Mouse (Mus musculus): ENCODE results near the gene Chrna5.
"Not testable (repeated sequence)": the region's sequence is repeated elsewhere in the genome, so short reads cannot be mapped to it uniquely, and the experiment has no call there.

Gene Chrna5

DNA sequence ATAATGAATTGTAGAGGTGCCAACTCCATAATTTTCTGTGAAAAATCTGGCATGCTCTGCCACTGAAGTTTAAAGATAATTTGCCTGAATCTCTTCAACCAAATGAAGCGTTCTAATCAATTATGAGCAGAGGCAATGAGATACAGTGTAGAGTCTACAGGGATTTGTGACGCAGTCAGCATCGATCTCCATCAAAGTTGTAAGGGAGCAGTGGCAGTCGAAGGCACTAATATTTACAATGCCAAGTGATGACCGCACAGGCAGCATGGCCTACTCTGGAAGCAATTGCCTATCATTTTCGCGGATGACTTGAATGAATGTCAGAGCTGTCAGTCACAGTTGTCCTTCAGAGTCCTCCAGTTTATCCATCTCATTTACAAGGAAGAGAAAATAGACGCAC is at the start of gene Chrna5:
Gene Chrna5 (plus strand): TSS at position 207 of the 400 bp plus-strand sequence.
- DNase-seq (ENCODE audit: low read depth): no peak

DNA sequence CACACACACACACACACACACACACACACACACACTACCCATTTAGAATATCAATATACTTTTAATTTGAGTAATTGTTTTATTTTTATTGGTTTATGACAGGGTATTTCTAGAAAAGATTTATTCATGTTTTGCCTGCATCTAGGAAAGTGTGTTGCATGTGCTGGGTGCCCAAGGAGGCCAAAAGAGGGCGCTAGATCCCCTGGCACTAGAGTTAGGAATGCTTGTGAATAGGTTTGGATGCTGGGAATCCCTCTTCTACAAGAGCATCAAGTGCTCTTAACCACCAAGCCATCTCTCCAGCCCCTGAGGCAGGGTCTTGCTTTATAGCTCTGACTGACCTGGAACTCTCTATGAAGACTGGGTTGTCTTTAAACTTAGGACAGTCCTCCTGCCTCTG is 48.9 kb upstream of the Chrna5 start:
- DNase-seq (ENCODE audit: low read depth): no peak

DNA sequence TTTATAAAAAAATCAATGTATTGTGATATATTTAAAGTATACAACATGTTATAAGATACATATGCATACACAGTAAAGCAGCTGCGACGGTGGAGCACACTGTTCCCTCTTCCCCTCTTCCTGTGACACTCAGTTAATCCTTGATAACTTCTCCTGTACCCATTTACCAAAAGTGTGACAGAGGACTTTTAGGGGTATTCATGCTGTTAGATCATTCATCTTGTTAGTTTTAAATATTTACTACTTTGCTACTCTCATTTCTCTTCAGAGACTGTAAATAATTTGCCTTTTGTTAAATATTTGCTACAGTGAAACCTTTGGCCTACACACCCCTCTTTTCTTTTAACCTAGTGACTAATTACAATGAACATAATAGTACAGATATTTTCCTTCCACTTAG is 48.3 kb upstream of the Chrna5 start:
- DNase-seq (ENCODE audit: low read depth): no peak

DNA sequence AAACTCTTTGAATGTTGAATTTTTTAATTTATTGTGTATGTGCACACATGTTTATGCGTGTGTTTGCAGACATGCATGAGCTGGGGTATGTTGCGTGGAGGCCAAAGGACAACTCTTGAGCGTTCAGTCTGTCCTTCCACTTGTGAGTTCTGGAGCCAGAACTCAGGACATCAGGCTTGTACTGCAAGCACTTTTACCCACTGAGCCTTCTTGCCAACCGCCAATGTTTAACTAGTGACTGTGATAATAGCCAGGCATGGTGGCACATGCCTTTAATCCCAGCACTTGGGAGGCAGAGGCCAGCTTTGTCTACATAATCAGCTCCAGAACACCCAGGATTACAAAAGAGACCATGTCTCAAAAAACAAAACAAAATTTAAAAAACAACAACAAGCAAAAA is 38.6 kb upstream of the Chrna5 start:
- no peak for DNase-seq (ENCODE audit: low read depth)

DNA sequence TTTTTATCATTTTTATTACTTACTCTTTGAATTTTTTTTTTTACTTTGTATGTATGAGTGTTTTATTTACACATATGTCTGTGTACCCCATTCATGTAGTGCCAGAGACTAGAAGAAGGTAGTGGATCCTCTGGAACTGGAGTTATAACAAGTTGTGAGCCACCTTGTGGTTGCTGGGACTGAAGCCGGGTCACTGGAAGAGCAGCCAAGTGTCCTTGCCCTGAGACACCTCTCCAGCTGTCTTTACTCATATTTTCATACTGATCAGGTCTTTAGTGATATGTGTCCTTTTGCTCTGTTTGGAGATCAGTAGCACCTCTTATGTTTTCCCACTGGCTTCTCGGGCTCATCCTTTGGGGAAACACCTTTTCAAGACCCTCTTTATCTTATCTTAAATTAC is 36.2 kb upstream of the Chrna5 start:
- DNase-seq (ENCODE audit: low read depth): no peak

DNA sequence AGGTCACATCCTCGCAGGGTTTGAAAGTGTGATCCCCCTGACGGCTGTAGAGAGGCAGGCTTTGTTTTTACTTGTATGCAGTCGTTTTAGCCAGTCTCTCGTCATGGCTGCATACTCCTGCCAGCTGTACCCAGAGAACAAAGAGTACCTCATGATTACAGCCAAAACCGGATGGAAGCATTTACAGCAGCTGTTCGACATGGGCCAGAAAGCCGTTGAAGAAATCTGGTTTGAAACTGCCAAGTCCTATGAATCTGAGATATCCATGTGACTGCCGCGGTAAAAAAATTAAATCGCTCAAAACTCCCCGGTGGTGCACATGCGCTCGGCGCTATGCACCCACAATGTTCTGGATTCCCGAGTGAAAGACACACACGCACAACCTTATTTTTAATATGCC is 34.4 kb upstream of the Chrna5 start:
- DNase-seq (ENCODE audit: low read depth): no peak

DNA sequence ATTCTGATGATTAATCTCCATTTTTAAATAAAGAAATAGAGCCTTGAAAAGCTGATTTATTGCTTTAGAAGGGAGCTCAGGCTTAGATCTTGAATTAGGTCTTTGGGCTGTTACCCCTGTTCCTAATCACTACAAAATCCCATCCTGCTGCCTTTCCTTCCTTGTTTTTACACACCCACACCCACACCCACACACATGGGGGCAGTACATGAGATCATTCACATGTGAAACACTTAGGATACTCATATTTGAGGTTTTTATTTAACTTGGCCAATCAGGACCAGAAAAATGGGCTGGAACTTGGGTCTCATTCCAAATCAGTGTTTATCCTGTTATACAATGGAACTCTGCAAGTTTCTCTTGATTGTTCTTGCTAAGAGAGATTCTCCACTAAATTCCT is 31.2 kb upstream of the Chrna5 start:
- no peak for DNase-seq (ENCODE audit: low read depth)

DNA sequence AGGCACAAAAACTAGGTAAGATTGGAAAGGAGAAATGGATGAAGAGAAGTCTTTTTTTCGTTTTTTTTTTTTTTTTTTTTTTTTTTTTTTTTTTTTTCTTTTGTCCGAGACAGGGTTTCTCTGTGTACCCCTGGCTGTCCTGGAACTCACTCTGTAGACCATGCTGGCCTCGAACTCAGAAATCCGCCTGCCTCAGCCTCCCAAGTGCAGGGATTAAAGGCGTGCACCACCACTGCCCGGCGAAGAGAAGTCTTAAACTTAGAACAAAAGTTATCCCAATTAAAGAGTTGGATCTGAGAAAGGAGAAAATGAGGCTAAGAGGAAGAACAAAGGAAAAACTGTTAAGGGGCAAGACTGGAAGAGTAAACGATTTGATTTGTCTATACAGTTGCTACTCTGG is 30.5 kb upstream of the Chrna5 start:
- not testable (repeated sequence) for DNase-seq (ENCODE audit: low read depth)

DNA sequence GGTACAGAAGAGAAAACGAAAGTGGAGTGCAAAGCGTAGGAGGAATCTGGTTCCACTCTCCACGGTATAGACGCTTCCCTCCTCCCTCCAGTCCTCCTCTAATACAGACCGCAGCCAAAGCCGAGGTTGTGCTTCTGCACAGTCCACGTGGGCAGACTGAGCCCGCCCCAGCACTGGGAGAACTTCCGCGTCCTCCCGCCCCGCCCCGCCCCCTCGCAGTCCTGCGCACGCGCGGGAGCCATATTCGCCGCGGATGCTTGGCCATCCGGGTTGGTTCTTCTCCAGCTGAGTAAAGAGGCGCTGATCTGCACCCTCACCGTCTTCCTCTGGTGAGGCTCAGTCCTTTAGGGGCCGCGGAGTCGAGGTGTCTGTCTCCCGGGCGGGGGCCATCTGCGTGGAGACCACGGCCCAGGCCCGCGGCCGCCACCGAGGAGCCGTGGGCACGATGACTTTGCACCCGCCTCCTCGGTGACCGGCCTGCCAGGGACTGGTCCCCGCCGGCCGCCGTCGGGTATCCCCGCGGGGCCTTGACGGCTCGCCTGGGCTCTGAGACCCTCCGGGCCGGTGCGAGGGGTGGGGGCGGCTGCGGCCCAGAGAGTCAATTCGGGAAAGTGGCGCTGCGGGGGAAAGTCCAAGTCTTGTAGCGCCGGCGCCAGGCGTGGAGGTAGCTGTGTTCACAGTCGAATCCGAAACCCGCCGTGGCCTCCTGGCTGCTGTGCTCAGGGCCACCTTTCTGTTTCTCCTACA is 29.9 kb upstream of the Chrna5 start, which contains the start of the genes Psma4 and AY074887:
Gene Psma4 (plus strand): TSS at position 216 of the 747 bp plus-strand sequence.
Gene AY074887 (minus strand): TSS at position 424 of the 747 bp plus-strand sequence.
- DNase-seq (ENCODE audit: low read depth): peak; percentile 97

DNA sequence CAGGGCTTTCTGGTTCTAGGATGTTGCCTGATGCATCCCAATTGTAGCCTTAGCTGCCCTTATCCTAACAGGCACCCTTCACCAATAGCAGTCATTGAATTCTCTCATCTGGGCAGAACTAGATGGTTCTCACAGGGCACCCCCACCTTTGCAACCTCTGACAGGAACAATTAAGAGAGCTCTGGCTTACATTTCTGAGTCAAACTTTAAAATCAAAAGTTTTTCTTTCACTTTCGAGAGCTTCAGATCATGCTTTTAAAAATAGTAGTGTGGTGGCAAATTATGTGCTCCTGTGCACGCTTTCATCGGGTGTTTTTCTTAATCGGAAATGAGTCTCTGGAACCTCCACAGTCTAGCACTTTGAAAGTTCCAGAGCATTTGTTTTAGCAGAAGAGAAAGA is 19.6 kb upstream of the Chrna5 start:
- DNase-seq (ENCODE audit: low read depth): no peak

DNA sequence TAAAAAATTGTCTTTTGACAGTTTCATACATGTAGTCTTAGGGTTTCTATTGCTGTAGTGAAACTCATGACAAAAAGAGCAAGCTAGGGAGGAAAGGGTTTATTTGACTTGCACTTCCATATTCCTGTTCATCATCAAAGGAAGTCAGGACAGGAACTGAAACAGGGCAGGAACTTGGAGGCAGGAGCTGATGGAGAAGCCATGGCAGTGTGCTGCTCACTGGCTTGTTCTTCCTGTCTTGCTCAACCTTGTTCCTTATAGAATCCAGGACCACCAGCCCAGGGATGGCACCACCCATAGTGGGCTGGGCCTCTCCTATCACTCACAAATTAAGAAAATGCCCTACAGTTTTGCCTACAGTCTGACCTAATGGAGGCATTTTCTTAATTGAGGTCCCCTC is 17.0 kb upstream of the Chrna5 start:
- no peak for DNase-seq (ENCODE audit: low read depth)

DNA sequence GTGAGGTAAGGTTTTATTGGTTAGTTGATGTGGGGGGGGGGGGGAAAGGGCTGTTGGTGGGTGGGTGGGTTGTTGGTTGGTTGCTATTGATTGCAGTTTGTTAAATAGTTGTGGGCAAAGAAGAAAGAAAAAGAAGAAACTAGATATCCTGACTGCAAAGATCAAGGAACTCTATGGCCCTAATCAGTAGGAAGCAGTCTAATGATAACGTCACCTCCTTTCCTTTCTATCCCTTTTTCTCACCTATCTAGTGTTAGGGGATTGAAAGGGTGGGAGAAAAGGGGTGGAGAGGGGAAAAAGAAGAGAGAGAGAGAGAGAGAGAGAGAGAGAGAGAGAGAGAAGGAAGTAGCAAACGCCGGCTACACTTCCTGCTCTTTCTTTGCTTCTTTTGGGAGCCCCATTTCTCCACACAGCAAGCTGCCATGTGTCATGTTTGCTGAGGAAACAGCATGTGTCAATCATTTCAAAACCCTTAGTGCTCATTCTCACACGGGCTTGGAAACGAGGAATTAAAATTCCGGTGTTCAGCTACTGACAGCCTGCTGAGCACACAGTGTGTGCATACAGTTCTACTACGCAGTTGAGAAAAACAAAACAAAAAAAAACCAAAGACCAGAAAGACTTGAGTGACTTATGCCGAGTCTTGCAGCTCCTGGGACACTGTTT is 10.6 kb upstream of the Chrna5 start:
- no peak for DNase-seq (ENCODE audit: low read depth)

DNA sequence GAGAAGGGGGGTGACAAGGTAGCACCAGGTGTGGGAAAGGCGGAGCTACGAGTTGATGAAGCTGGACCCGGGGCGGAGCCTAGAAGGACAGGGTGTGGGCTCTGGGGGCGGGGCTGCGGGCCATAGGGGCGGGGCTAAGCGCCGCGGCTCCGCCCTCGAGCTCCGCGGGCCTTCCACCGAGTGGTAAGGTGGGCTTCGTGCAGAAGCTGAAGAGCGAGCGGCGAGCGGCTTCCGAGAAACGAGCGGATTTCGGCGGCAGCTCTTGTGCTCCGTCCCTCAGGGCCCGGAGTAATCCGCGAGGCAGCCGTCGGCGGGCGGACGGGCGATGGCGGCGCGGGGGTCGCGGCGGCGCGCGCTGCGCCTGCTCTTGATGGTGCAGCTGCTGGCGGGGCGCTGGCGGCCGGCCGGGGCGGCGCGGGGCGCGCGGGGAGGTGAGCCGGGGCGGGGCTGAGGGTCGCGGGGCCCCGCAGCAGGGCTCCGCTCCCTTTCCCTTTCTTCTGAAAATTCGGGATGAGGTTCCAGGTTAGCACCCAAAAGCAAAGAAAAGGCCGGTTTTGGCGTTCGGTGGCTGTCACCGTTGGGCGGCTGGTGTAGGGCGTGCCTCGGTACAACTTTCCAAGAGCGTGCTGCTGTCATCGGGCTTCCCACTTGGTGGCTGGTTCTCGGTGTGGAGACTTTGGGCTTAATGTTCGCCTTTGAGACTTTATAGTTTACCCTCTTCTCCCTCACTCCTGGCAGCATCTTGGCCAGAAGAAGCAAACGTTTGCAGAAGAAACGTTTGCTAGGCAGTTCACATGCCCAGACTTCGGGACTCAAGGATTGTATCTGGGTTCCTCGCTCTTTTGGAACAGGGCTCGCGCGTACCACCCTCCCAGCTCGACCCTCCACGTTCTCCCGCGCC is 861 bp downstream of the Chrna5 start:
- DNase-seq (ENCODE audit: low read depth): peak; percentile 31

DNA sequence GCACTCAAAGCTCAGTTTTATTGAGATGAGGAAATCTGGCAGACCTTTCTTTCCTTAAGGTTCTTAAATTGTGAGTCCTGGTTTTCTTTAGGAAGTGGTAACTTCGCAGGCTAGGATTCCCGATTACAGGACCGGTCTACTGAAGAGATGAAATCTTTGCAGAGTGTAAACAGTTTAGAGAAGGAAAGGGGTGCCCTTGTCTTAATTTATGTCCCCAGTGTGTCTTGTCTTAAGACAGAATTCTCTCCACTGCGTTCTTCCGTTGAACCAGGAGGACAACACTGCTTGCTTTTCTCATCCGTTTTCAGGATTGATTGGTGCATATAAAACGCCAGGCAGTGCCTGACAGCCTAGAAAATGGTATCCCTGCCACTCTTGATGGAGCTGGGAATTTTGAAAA is 1.7 kb downstream of the Chrna5 start:
- no peak for DNase-seq (ENCODE audit: low read depth)

DNA sequence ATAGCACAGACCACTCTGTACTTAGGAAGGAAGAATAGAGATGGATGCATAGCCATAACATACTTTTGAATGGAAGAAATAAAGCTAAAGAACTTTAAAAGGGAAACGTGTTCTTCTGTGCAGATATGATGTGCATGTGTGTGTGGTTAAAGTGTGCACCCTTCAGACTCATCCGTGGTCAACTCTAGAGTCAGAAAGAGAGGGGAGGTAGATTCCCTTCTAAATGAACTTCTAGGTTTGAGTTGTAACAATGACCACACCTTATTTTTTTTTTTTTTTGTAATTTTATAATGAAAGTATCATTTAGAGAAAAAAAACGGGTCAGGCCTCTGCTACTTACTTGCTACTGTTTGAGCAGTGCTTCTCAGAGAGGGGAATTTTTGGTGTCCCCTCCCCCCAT is 9.7 kb downstream of the Chrna5 start:
- DNase-seq (ENCODE audit: low read depth): no peak

DNA sequence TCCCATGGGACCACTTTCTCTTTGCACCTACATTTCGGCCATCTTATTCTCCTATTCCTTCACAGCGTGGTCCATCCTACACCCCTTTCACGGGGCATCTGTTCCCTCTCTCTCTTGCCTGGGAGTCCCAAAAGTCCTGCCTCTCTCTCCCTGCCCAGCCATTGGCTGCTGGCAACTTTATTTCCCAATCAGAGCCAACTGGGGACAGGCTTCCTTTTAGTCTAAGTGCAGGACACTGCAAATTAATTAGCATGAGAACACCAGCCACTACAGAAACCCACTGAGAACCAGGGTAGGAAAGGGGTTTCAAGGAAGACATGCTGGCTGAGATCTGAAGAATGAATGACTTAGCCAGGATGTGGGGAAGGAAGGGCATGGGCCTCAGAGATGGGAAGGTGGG is 13.7 kb downstream of the Chrna5 start:
- DNase-seq (ENCODE audit: low read depth): no peak

DNA sequence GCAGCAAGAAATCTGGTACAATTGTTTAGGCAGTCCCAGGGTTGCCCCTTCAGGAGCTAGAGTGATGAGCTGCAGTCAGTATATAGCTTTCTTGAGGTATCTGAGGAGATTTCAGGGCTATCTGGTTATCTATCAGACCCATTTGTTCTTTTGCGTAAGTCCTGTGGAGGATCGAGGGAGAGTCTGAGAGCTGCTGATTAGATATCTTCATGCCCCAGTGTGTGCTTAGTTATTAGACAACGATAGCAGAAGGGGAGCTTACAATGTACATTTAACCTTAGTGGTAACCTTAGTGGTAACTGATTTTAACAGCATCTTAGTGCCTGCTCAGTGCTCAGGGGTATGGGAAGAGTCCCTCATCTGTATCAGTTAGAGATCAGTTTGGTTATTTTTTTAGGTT is 15.0 kb downstream of the Chrna5 start:
- no peak for DNase-seq (ENCODE audit: low read depth)

DNA sequence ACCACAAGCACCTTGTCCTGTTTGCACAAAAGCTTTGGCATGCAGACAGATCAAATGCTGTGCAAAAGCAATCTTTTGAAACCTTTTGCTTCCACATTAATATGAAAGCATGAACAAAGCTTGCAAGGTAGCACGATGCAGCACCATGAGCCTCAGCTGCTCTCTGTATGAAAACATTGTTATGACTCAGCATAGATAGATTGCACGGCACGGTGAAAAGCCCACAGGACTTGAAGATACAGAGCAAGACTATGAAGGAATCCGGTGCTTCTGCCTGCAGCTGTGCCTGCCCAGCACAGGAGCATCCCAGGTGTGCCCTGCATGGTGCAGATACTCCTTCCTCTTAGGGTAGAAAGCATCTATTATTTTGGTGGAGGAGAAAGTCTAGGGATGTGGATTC is 22.9 kb downstream of the Chrna5 start:
- DNase-seq (ENCODE audit: low read depth): no peak

DNA sequence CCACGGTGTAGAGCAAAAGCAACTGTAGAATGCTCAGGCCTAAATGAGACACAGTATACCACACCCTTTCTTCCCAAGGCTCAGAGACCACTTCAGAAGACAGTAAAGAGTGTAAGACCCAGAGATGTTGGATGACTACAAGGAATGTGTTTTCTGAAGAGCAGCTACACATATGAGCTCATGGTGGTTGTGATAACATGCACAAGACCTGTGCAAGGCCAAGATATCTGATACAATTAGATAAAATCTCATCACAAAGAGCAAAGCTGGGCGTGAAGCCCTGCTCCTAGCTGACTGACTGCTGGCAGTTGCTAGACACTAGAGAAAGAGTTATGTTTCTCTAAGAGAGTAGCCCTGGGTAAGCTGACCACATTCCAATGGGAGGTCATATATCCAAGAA is 29.0 kb downstream of the Chrna5 start:
- DNase-seq (ENCODE audit: low read depth): no peak

DNA sequence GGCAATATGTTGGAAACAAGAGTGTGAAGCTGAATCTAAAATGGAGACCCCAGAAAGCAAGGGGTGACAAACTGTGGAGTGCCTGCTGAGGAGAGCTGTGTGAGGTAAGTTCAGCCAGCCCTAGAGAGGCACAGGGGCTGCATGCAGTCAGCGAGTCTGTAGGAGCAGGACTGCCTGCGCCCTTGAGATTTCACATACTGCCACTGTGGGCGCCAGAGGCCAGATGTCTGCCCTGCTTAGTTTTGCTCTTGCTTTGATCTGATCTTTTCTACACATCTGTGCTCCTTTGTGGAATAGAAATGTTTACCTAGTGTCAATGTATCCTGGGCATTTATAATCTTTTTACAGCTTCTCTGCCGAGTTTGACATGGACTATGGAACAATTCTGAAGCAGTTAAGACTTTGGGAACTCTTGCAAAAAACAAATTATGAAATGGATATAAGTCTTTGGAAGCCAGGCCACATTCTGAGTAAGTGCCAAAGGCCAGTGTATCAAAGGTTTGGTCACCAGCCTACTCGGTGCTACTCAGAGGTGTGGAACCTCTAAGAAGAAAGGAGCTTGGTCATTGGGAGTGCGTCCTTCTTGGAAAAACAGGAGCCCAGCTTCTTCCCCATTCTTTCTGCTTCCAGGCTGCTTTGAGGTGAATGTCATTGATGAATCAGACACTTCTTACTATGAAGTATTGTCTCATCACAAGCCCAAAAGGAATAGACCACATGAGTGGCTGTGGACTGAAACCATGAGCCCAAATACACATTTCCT is 30.1 kb downstream of the Chrna5 start:
- no peak for DNase-seq (ENCODE audit: low read depth)

DNA sequence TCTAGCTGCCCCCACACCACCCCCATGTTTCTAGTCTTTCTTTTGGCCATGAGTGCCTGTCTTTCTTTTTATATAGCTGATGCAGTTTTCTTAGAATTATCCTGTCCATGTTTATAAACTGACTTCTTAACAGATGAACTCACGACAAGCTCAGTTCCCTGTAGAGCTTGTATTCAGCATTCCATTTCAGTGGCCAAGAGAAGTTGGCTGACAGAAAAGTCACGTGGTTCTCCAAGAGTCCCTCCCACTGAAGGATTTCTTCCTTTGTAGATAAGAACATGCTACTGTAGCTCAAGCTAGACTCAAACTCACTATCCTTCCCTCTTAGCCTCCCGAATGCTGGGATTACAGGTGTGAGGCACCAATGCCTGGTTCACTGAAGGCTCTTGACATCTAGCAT is 36.2 kb downstream of the Chrna5 start:
- no peak for DNase-seq (ENCODE audit: low read depth)

DNA sequence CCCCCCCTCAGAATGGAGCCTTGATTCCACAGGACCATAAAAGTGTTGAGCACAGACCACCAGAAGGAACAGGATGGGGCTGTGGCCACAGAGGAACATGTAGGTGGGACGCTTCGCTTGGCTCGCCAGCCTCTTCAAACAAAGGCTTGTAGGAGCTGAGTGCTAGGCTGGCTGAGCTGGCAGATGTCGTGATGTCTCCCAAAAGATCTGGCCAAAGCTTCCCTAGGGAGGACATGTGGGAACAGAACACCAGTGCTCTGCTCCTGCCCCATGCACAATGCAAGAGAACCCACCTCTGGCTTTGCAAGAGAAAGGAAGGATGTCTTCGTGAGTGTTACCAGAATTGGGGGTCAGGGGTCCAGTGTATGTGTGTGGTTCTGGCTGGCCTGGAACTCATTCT is 42.6 kb downstream of the Chrna5 start:
- DNase-seq (ENCODE audit: low read depth): no peak
